Mouse (Mus musculus) kidney, embryonic 15.5 days (tissue): ENCODE results near the gene Rbm7. TPM values are rescaled to one million over a fixed set of nuclear protein-coding genes. Genes with fewer than 3 reads are reported as not detected.
"Not testable (repeated sequence)": the region's sequence is repeated elsewhere in the genome, so short reads cannot be mapped to it uniquely, and the experiment has no call there.

Experiments
- ATAC-seq: fragments of 200-750 bp; cut with Nextera tagmentation; replicated peaks from 2 replicates; pipeline ENCODE4 v1.8.0; 2017; ENCODE audit warnings: moderate TSS enrichment; ENCODE audit not compliant: low FRiP score
- H3K27ac ChIP-seq: fragments of 300-500 bp; sonication (generic); 2 replicates; pipeline ENCODE4 v1.5.1; 2015; ENCODE audit warnings: mild to moderate bottlenecking, inconsistent platforms
- H3K27me3 ChIP-seq: fragments of 300-500 bp; sonication (generic); 2 replicates; pipeline ENCODE4 v1.6.1; 2015; ENCODE audit warnings: inconsistent platforms
- H3K36me3 ChIP-seq: fragments of 300-500 bp; sonication (generic); 2 replicates; pipeline ENCODE4 v1.6.1; 2015; ENCODE audit warnings: inconsistent platforms
- H3K4me1 ChIP-seq: fragments of 300-500 bp; sonication (generic); 2 replicates; pipeline ENCODE4 v1.6.1; 2015; ENCODE audit warnings: inconsistent platforms
- H3K4me2 ChIP-seq: fragments of 300-500 bp; sonication (generic); 2 replicates; pipeline ENCODE4 v1.6.1; 2015; ENCODE audit warnings: moderate library complexity, mild to moderate bottlenecking, inconsistent platforms
- H3K4me3 ChIP-seq: fragments of 300-500 bp; sonication (generic); replicated peaks from 2 replicates; pipeline ENCODE4 v1.5.1; 2015; ENCODE audit warnings: mild to moderate bottlenecking, inconsistent platforms
- H3K9ac ChIP-seq: fragments of 300-500 bp; sonication (generic); 2 replicates; pipeline ENCODE4 v1.6.1; 2015; ENCODE audit warnings: mild to moderate bottlenecking, inconsistent platforms
- H3K9me3 ChIP-seq: fragments of 300-500 bp; sonication (generic); replicated peaks from 2 replicates; pipeline ENCODE4 v1.6.1; 2016; ENCODE audit warnings: inconsistent platforms
- WGBS: fragments of 180-500 bp; shearing (Covaris S2); methylation state at CpG from one replicate; pipeline ENCODE4 v1.1.7; 2015; ENCODE audit warnings: mixed read lengths; 5-methylcytosine and 5-hydroxymethylcytosine counted together
- polyA plus RNA-seq: library from polyadenylated mRNA; unstranded; fragments of >200 nt; fragmentation: Nextera tagmentation; extraction: Ambion mirVana; gene quantifications from 2 replicates; pipeline ENCODE4 v1.2.1, GENCODE M21; 2015

The Rbm7 gene
- polyA plus RNA-seq, 1 experiment from 2014 or later, result 119 TPM

GRCm38 (mm10) chr9:48476236-48477165 is 18.6 kb downstream of the Rbm7 start:
- WGBS, result 85% methylated on average over 10 of the region's 10 CpGs

GRCm38 (mm10) chr9:48474367-48474766 is 20.7 kb downstream of the Rbm7 start:
- Histone ChIP-seq H3K9ac (no peak overlapping the region), H3K27ac (no peak overlapping the region), H3K4me1 (0 out of 2 replicates have a peak, but pooled peaks cover under 1% of the 10 kb centered on the region), H3K9me3 (no peaks in the 10 kb centered on the region), H3K27me3 (no peaks in the 10 kb centered on the region), H3K36me3 (peaks cover 43% of the 10 kb centered on the region), H3K4me2 (no peak overlapping the region), H3K4me3 (no peak overlapping the region)
- WGBS, result 93% methylated on average over 9 of the region's 9 CpGs
- no peak for ATAC-seq

More at GRCm38 (mm10) chr9:48476236-48477165, 18.6 kb downstream of the Rbm7 start:
- Histone ChIP-seq H3K4me1 (peaks cover 11% of the 10 kb centered on the region), H3K9me3 (no peaks in the 10 kb centered on the region), H3K27me3 (no peaks in the 10 kb centered on the region), H3K36me3 (peaks cover 36% of the 10 kb centered on the region), H3K4me3 (no peak overlapping the region), H3K27ac (no peak overlapping the region), H3K9ac (no peak overlapping the region), H3K4me2 (no peak overlapping the region)
- ATAC-seq, result no peak

GRCm38 (mm10) chr9:48473131-48473530 is 22.0 kb downstream of the Rbm7 start:
- no peaks in the 10 kb centered on the region for H3K9me3 ChIP-seq
- no peaks in the 10 kb centered on the region for H3K4me1 ChIP-seq
- WGBS, result 92% methylated on average over 12 of the region's 12 CpGs
- peaks cover 48% of the 10 kb centered on the region for H3K36me3 ChIP-seq
- no peak for ATAC-seq
- H3K9ac ChIP-seq, result no peak overlapping the region
- no peak overlapping the region for H3K4me3 ChIP-seq
- no peak overlapping the region for H3K4me2 ChIP-seq
- no peaks in the 10 kb centered on the region for H3K27me3 ChIP-seq
- H3K27ac ChIP-seq, result no peak overlapping the region

- Histone ChIP-seq H3K36me3 (peaks cover 54% of the 10 kb centered on the region), H3K27ac (no peak overlapping the region), H3K9ac (no peak overlapping the region), H3K4me1 (no peaks in the 10 kb centered on the region), H3K4me2 (no peak overlapping the region), H3K27me3 (no peaks in the 10 kb centered on the region), H3K4me3 (no peak overlapping the region), H3K9me3 (no peaks in the 10 kb centered on the region)
- ATAC-seq, result no peak
- 92% methylated on average over 15 of the region's 15 CpGs for WGBS
Observed at GRCm38 (mm10) chr9:48472441-48473025, 22.6 kb downstream of the Rbm7 start.

GRCm38 (mm10) chr9:48467471-48467870 is 27.6 kb downstream of the Rbm7 start:
- not testable (repeated sequence) for ATAC-seq, H3K27me3 ChIP-seq, H3K4me2 ChIP-seq, H3K9me3 ChIP-seq, H3K9ac ChIP-seq, H3K27ac ChIP-seq, H3K4me1 ChIP-seq, H3K4me3 ChIP-seq
- H3K36me3 ChIP-seq, result peaks cover 45% of the 10 kb centered on the region
- 95% methylated on average over 5 of the region's 5 CpGs for WGBS

- H3K36me3 ChIP-seq, result peaks cover 40% of the 10 kb centered on the region
- no peak overlapping the region for H3K4me3 ChIP-seq
- H3K9me3 ChIP-seq, result no peaks in the 10 kb centered on the region; the same call in 1 of the 2 replicates
- H3K9ac ChIP-seq, result no peak overlapping the region
- H3K4me1 ChIP-seq, result no peaks in the 10 kb centered on the region
- H3K4me2 ChIP-seq, result no peak overlapping the region
- 77% methylated on average over 3 of the region's 3 CpGs for WGBS
- no peak overlapping the region for H3K27ac ChIP-seq
- H3K27me3 ChIP-seq, result no peaks in the 10 kb centered on the region
- no peak for ATAC-seq
Observed at GRCm38 (mm10) chr9:48466804-48467203, 28.3 kb downstream of the Rbm7 start.

- H3K4me1 ChIP-seq, result no peaks in the 10 kb centered on the region
- H3K27me3 ChIP-seq, result no peaks in the 10 kb centered on the region
- H3K27ac ChIP-seq, result no peak overlapping the region
- H3K4me2 ChIP-seq, result no peak overlapping the region
- ATAC-seq, result no peak
- H3K9me3 ChIP-seq, result no peaks in the 10 kb centered on the region; the same call in 1 of the 2 replicates
- peaks cover 30% of the 10 kb centered on the region for H3K36me3 ChIP-seq
- no peak overlapping the region for H3K9ac ChIP-seq
- 98% methylated on average over 3 of the region's 3 CpGs for WGBS
- H3K4me3 ChIP-seq, result no peak overlapping the region
Observed at GRCm38 (mm10) chr9:48465671-48466070, 29.4 kb downstream of the Rbm7 start.

GRCm38 (mm10) chr9:48461545-48461944 is 33.6 kb downstream of the Rbm7 start:
- no peaks in the 10 kb centered on the region; the same call in 1 of the 2 replicates for H3K9me3 ChIP-seq
- no peak overlapping the region for H3K27ac ChIP-seq
- no peak for ATAC-seq
- H3K4me3 ChIP-seq, result no peak overlapping the region
- no peaks in the 10 kb centered on the region for H3K4me1 ChIP-seq
- WGBS, result 44% methylated on average over 3 of the region's 3 CpGs
- H3K9ac ChIP-seq, result no peak overlapping the region
- H3K27me3 ChIP-seq, result no peaks in the 10 kb centered on the region
- peaks cover 6% of the 10 kb centered on the region for H3K36me3 ChIP-seq
- no peak overlapping the region for H3K4me2 ChIP-seq

- no peak for ATAC-seq
- 93% methylated on average over 8 of the region's 8 CpGs for WGBS
- H3K36me3 ChIP-seq, result peaks cover 4% of the 10 kb centered on the region
Observed at GRCm38 (mm10) chr9:48460720-48461119, 34.4 kb downstream of the Rbm7 start.

GRCm38 (mm10) chr9:48459391-48459790 is 35.7 kb downstream of the Rbm7 start:
- H3K9ac ChIP-seq, result no peak overlapping the region
- no peaks in the 10 kb centered on the region for H3K27me3 ChIP-seq
- H3K27ac ChIP-seq, result no peak overlapping the region
- H3K4me1 ChIP-seq, result no peaks in the 10 kb centered on the region
- ATAC-seq, result no peak
- 81% methylated on average over 5 of the region's 5 CpGs for WGBS
- H3K4me2 ChIP-seq, result no peak overlapping the region
- H3K9me3 ChIP-seq, result no peaks in the 10 kb centered on the region
- H3K4me3 ChIP-seq, result no peak overlapping the region
- no peaks in the 10 kb centered on the region for H3K36me3 ChIP-seq

More at GRCm38 (mm10) chr9:48460720-48461119, 34.4 kb downstream of the Rbm7 start:
- no peaks in the 10 kb centered on the region for H3K27me3 ChIP-seq
- H3K9ac ChIP-seq, result no peak overlapping the region
- H3K4me3 ChIP-seq, result no peak overlapping the region
- H3K4me1 ChIP-seq, result no peaks in the 10 kb centered on the region
- no peaks in the 10 kb centered on the region; the same call in 1 of the 2 replicates for H3K9me3 ChIP-seq
- no peak overlapping the region for H3K4me2 ChIP-seq
- no peak overlapping the region for H3K27ac ChIP-seq

- 74% methylated on average over 3 of the region's 3 CpGs for WGBS
- no peak for ATAC-seq
Observed at GRCm38 (mm10) chr9:48458879-48459278, 36.2 kb downstream of the Rbm7 start.

GRCm38 (mm10) chr9:48455961-48456360 is 39.1 kb downstream of the Rbm7 start:
- Histone ChIP-seq H3K4me2 (no peak overlapping the region), H3K4me3 (no peak overlapping the region), H3K36me3 (no peaks in the 10 kb centered on the region), H3K9me3 (no peaks in the 10 kb centered on the region), H3K27ac (no peak overlapping the region), H3K9ac (no peak overlapping the region), H3K27me3 (no peaks in the 10 kb centered on the region), H3K4me1 (no peaks in the 10 kb centered on the region)
- ATAC-seq, result no peak
- 82% methylated on average over 3 of the region's 3 CpGs for WGBS

More at GRCm38 (mm10) chr9:48458879-48459278, 36.2 kb downstream of the Rbm7 start:
- Histone ChIP-seq H3K4me2 (no peak overlapping the region), H3K27me3 (no peaks in the 10 kb centered on the region), H3K9ac (no peak overlapping the region), H3K36me3 (no peaks in the 10 kb centered on the region), H3K27ac (no peak overlapping the region), H3K4me3 (no peak overlapping the region), H3K4me1 (no peaks in the 10 kb centered on the region), H3K9me3 (no peaks in the 10 kb centered on the region)
